Mouse (Mus musculus): Measurements from ENCODE around the gene Tsr3. TPM values are rescaled to one million over a fixed set of nuclear protein-coding genes. Genes with fewer than 3 reads are reported as not detected.

Gene Tsr3
- polyA plus RNA-seq, 1 experiment from 2014 or later = 63.6 TPM

- WGBS = under 1% methylated on average over 42 of the region's 45 CpGs
- ATAC-seq (ENCODE audit: insufficient read depth, low FRiP score, low TSS enrichment) = peak; percentile 91
- Histone ChIP-seq H3K36me3 (ENCODE audit: control insufficient read depth, insufficient read depth, low read length) (peaks cover 4% of the 10 kb centered on the region; the same call in 1 of the 2 replicates), H3K9ac (ENCODE audit: low read length) (peak overlapping the region; percentile 100), H3K9me3 (ENCODE audit: control insufficient read depth, low read length) (no peaks in the 10 kb centered on the region), H3K27ac (ENCODE audit: low read depth, low read length) (peak overlapping the region; percentile 95), H3K4me3 (ENCODE audit: low read depth, low read length) (peak overlapping the region; percentile 100), H3K4me1 (ENCODE audit: control insufficient read depth, insufficient read depth, low read length) (peaks cover 20% of the 10 kb centered on the region), H3K27me3 (ENCODE audit: control insufficient read depth, insufficient read depth, low read length) (no peaks in the 10 kb centered on the region), H3K4me2 (ENCODE audit: low read depth) (peak overlapping the region; percentile 38)
- DNase-seq (ENCODE audit: low spot score) = peak; percentile 95
Observed at GRCm38 (mm10) chr17:25273706-25274501, 33.9 kb downstream of the Tsr3 start.

DNA sequence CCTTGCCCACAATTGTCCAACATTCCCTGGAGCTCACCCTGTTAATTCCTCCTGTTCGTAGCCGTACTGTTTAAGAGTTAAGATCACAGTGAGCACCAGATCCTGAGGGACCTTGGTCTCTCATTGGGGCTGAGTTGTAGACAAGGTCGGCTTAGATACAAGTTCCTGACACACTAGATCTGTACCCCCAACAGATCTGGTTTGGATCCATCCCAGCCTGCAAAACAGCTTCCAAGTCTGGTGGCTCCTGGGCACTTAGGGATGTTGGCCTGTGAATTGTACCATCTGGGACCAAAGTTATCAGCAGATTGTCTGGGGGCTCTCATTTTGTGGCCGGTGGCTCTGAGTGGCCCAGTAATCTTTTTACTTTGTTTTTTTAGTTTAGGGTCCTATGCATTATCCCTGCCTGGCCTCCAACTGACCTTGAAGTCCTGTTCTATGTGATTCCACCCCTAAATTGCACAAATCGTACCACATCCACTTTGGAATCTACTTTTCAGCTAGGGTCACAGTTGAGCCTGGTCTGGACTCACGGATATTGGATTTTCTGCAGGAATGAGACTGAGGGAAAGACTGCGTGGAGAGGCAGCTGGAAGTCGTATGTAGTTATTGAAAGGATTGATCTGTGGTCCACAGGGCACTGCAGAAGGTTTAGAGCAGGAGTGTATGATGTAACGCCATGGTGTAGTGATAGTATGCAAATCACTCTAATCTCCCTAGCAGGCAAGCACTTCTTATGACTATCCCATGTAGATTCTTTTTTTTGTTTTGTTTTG is 34.8 kb downstream of the Tsr3 start, which contains the start of gene Ube2i:
Gene Ube2i, minus strand, starts transcription at position 52 of the 776 bp plus-strand sequence.
- 85% methylated on average over 9 of the region's 9 CpGs for WGBS
- ATAC-seq (ENCODE audit: insufficient read depth, low FRiP score, low TSS enrichment) = no peak

GRCm38 (mm10) chr17:25275833-25276232 is 35.9 kb downstream of the Tsr3 start:
- H3K9me3 ChIP-seq (ENCODE audit: control insufficient read depth, low read length) = no peaks in the 10 kb centered on the region
- H3K4me2 ChIP-seq (ENCODE audit: low read depth) = no peak overlapping the region
- no peaks in the 10 kb centered on the region for H3K36me3 ChIP-seq (ENCODE audit: control insufficient read depth, insufficient read depth, low read length)
- WGBS = 94% methylated on average over 3 of the region's 3 CpGs
- H3K27ac ChIP-seq (ENCODE audit: low read depth, low read length) = no peak overlapping the region
- H3K4me3 ChIP-seq (ENCODE audit: low read depth, low read length) = no peak overlapping the region
- peaks cover 14% of the 10 kb centered on the region for H3K4me1 ChIP-seq (ENCODE audit: control insufficient read depth, insufficient read depth, low read length)
- no peak overlapping the region for H3K9ac ChIP-seq (ENCODE audit: low read length)
- ATAC-seq (ENCODE audit: insufficient read depth, low FRiP score, low TSS enrichment) = no peak
- no peak for DNase-seq (ENCODE audit: low spot score)
- no peaks in the 10 kb centered on the region for H3K27me3 ChIP-seq (ENCODE audit: control insufficient read depth, insufficient read depth, low read length)

More for the DNA sequence above, 34.8 kb downstream of the Tsr3 start, which contains the start of gene Ube2i:
- Histone ChIP-seq H3K27me3 (ENCODE audit: control insufficient read depth, insufficient read depth, low read length) (no peaks in the 10 kb centered on the region), H3K4me1 (ENCODE audit: control insufficient read depth, insufficient read depth, low read length) (peaks cover 20% of the 10 kb centered on the region), H3K27ac (ENCODE audit: low read depth, low read length) (peak within 1 kb of the TSS; percentile 95), H3K4me3 (ENCODE audit: low read depth, low read length) (peak within 1 kb of the TSS; percentile 100), H3K9ac (ENCODE audit: low read length) (peak within 1 kb of the TSS; percentile 100), H3K4me2 (ENCODE audit: low read depth) (peak within 1 kb of the TSS; percentile 38), H3K36me3 (ENCODE audit: control insufficient read depth, insufficient read depth, low read length) (no peaks in the 10 kb centered on the region), H3K9me3 (ENCODE audit: control insufficient read depth, low read length) (no peaks in the 10 kb centered on the region)
- DNase-seq (ENCODE audit: low spot score) = no peak

GRCm38 (mm10) chr17:25282133-25282532 is 42.2 kb downstream of the Tsr3 start:
- no peak overlapping the region for H3K4me3 ChIP-seq (ENCODE audit: low read depth, low read length)
- 43% methylated on average over 11 of the region's 11 CpGs for WGBS
- H3K4me1 ChIP-seq (ENCODE audit: control insufficient read depth, insufficient read depth, low read length) = no peaks in the 10 kb centered on the region
- H3K9ac ChIP-seq (ENCODE audit: low read length) = no peak overlapping the region
- no peaks in the 10 kb centered on the region for H3K36me3 ChIP-seq (ENCODE audit: control insufficient read depth, insufficient read depth, low read length)
- H3K9me3 ChIP-seq (ENCODE audit: control insufficient read depth, low read length) = 0 out of 2 replicates have a peak, but pooled peaks cover 3% of the 10 kb centered on the region
- H3K4me2 ChIP-seq (ENCODE audit: low read depth) = no peak overlapping the region
- ATAC-seq (ENCODE audit: insufficient read depth, low FRiP score, low TSS enrichment) (no peak), DNase-seq (ENCODE audit: low spot score) (no peak)
- H3K27ac ChIP-seq (ENCODE audit: low read depth, low read length) = no peak overlapping the region
- H3K27me3 ChIP-seq (ENCODE audit: control insufficient read depth, insufficient read depth, low read length) = no peaks in the 10 kb centered on the region

- Histone ChIP-seq H3K27me3 (ENCODE audit: control insufficient read depth, insufficient read depth, low read length) (no peaks in the 10 kb centered on the region), H3K9me3 (ENCODE audit: control insufficient read depth, low read length) (0 out of 2 replicates have a peak, but pooled peaks cover 3% of the 10 kb centered on the region), H3K36me3 (ENCODE audit: control insufficient read depth, insufficient read depth, low read length) (no peaks in the 10 kb centered on the region), H3K4me1 (ENCODE audit: control insufficient read depth, insufficient read depth, low read length) (no peaks in the 10 kb centered on the region), H3K27ac (ENCODE audit: low read depth, low read length) (no peak overlapping the region), H3K9ac (ENCODE audit: low read length) (no peak overlapping the region), H3K4me2 (ENCODE audit: low read depth) (no peak overlapping the region), H3K4me3 (ENCODE audit: low read depth, low read length) (no peak overlapping the region)
- WGBS = 33% methylated on average over 3 of the region's 3 CpGs
- DNase-seq (ENCODE audit: low spot score) (peak; percentile 53), ATAC-seq (ENCODE audit: insufficient read depth, low FRiP score, low TSS enrichment) (no peak)
Observed at GRCm38 (mm10) chr17:25285033-25285432, 45.1 kb downstream of the Tsr3 start.

DNA sequence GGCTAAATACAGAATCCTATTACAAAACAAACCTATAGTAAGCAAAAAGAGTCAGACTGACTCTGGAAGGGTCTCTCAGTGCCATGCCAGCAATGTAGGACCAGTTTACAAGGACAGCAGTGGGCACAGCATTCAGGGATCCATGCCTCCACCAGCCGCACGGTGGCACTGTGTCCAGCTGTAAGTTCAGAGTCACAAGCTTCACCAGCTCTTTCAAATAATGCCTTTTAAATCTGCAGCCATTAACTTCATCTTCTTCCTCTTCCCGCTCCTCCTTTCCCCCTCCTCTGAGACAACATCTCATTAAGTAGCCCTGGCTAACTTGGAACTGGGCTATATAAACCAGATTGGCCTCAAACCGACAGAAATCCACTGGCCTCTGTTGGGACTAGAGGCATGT is 48.9 kb downstream of the Tsr3 start:
- WGBS = 30% methylated on average over 4 of the region's 4 CpGs
- DNase-seq (ENCODE audit: low spot score) (peak; percentile 55), ATAC-seq (ENCODE audit: insufficient read depth, low FRiP score, low TSS enrichment) (no peak)
- Histone ChIP-seq H3K27me3 (ENCODE audit: control insufficient read depth, insufficient read depth, low read length) (no peaks in the 10 kb centered on the region), H3K9me3 (ENCODE audit: control insufficient read depth, low read length) (no peaks in the 10 kb centered on the region), H3K4me2 (ENCODE audit: low read depth) (no peak overlapping the region), H3K4me3 (ENCODE audit: low read depth, low read length) (no peak overlapping the region), H3K9ac (ENCODE audit: low read length) (no peak overlapping the region), H3K27ac (ENCODE audit: low read depth, low read length) (no peak overlapping the region), H3K36me3 (ENCODE audit: control insufficient read depth, insufficient read depth, low read length) (no peaks in the 10 kb centered on the region), H3K4me1 (ENCODE audit: control insufficient read depth, insufficient read depth, low read length) (no peaks in the 10 kb centered on the region)

DNA sequence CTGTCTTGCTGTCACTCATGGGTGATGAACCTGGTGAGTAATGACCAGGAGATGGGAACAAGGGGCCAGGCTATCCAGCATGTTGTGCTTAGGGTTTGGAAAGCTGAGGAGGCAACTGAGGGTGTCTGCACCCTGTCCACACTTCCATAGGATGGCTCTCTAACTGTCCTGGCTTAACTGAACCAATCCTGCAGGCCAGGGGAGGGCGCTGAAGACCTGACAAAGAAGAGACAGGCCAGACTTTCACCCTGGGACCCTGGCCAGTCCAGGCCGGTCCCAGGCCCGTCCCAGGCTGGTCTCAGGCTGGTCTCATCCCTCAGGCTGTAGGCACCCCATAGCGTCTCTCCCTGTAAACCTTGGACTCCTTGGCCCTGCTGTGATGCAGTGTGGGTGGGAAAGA is 50.4 kb downstream of the Tsr3 start:
- no peaks in the 10 kb centered on the region for H3K27me3 ChIP-seq (ENCODE audit: control insufficient read depth, insufficient read depth, low read length)
- no peaks in the 10 kb centered on the region for H3K36me3 ChIP-seq (ENCODE audit: control insufficient read depth, insufficient read depth, low read length)
- no peak for DNase-seq (ENCODE audit: low spot score)
- no peak overlapping the region for H3K4me2 ChIP-seq (ENCODE audit: low read depth)
- H3K9ac ChIP-seq (ENCODE audit: low read length) = no peak overlapping the region
- no peaks in the 10 kb centered on the region for H3K4me1 ChIP-seq (ENCODE audit: control insufficient read depth, insufficient read depth, low read length)
- no peaks in the 10 kb centered on the region for H3K9me3 ChIP-seq (ENCODE audit: control insufficient read depth, low read length)
- ATAC-seq (ENCODE audit: insufficient read depth, low FRiP score, low TSS enrichment) = no peak
- no peak overlapping the region for H3K4me3 ChIP-seq (ENCODE audit: low read depth, low read length)
- 30% methylated on average over 4 of the region's 4 CpGs for WGBS
- no peak overlapping the region for H3K27ac ChIP-seq (ENCODE audit: low read depth, low read length)

All from neural tube, embryonic 11.5 days (tissue).